Mouse (Mus musculus) lung, postnatal 0 days (tissue): Measurements from ENCODE around the gene Kcnj5.

ENCODE experiments used
- CTCF ChIP-seq: IDR thresholded peaks from 2 replicates; pipeline ENCODE4 v1.5.1; 2016; ENCODE audit warnings: antibody characterized with exemption, mild to moderate bottlenecking
- EP300 ChIP-seq: IDR thresholded peaks from 2 replicates; pipeline ENCODE4 v1.6.1; 2016; ENCODE audit warnings: antibody characterized with exemption, mild to moderate bottlenecking, control low read depth

DNA sequence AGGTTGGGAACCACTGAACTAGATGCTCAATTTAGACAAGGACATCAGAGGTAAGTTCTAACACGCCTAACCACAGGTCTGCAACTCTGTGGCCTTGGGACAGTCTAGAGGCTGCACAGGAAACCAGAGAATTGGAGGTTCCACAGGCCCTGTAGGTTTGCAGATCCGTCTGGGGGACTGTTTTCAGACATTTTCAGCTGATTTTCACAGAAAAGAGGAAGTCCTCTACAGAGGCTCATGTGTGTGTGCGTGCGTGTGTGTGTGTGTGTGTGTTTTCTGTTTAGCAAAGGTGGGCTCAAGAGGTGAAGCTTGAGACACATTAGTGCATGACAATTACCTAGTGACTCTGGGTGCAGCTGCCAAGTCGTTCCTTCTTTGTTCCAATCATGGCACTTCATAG, 46.9 kb upstream of the Kcnj5 start:
- TF ChIP-seq CTCF (no peak), EP300 (no peak)
